Comparison of ENCODE assay signal across 9 mouse cellular contexts in genomic region chr17:29457795-29458560, GRCm38 (mm10). TPM values are rescaled to one million over a fixed set of nuclear protein-coding genes. Genes with fewer than 3 reads are reported as not detected.
A peak's percentile ranks its signal among the peaks of the same experiment; 100 is the strongest.
DNase-seq lines count a peak whose midpoint lies in the region; ATAC-seq and TF ChIP-seq lines count a peak whose summit lies in the region.
"Had no signal": no experiment of that assay in that cellular context is flagged by ENCODE, and none has a peak within 500 bp of the region (broad histone marks: within the 10 kb centered on the region; RNA-seq: fewer than 3 reads in every experiment).

No protein-coding gene starts in this region.

- 52% methylated on average over 11 of the region's 11 CpGs for WGBS in kidney, postnatal 0 days
- 12% methylated on average over 11 of the region's 11 CpGs for WGBS in embryonic facial prominence, embryonic 11.5 days
- 12% methylated on average over 11 of the region's 11 CpGs for WGBS in heart, embryonic 14.5 days
- WGBS in midbrain, embryonic 16.5 days: 28% methylated on average over 11 of the region's 11 CpGs

- H3K36me3 ChIP-seq in kidney, postnatal 0 days (ENCODE audit: insufficient read depth, low read length): no peaks in the 10 kb centered on the region
- no peaks in the 10 kb centered on the region for H3K36me3 ChIP-seq in embryonic facial prominence, embryonic 11.5 days (replicated peaks; ENCODE audit: control insufficient read depth, insufficient read depth, low read depth, low read length)
- no peaks in the 10 kb centered on the region for H3K36me3 ChIP-seq in heart, embryonic 14.5 days (ENCODE audit: control insufficient read depth, insufficient read depth, low read length)
- no peaks in the 10 kb centered on the region for H3K36me3 ChIP-seq in midbrain, embryonic 16.5 days (ENCODE audit: control insufficient read depth, insufficient read depth, low read length)

- H3K4me3 ChIP-seq in kidney, postnatal 0 days (replicated peaks; ENCODE audit: low read depth, low read length): no peak overlapping the region
- H3K4me3 ChIP-seq in embryonic facial prominence, embryonic 11.5 days (ENCODE audit: low read depth, low read length): no peak overlapping the region
- H3K4me3 ChIP-seq in heart, embryonic 14.5 days (ENCODE audit: control insufficient read depth in 1 of 2, insufficient read depth in 1 of 2, low read depth in 1 of 2, low read length in 2 of 2): peak overlapping the region in 1 of 2 experiments; percentile 5; a peak in 2 of 4 replicates
- H3K4me3 ChIP-seq in midbrain, embryonic 16.5 days (ENCODE audit: low read depth, low read length): no peak overlapping the region

- H3K27me3 ChIP-seq in kidney, postnatal 0 days (ENCODE audit: insufficient read depth, low read length): no peaks in the 10 kb centered on the region
- no peaks in the 10 kb centered on the region for H3K27me3 ChIP-seq in embryonic facial prominence, embryonic 11.5 days (ENCODE audit: control insufficient read depth, insufficient read depth, low read length)
- H3K27me3 ChIP-seq in heart, embryonic 14.5 days (ENCODE audit: control insufficient read depth, insufficient read depth, low read length): no peaks in the 10 kb centered on the region
- no peaks in the 10 kb centered on the region for H3K27me3 ChIP-seq in midbrain, embryonic 16.5 days (ENCODE audit: control insufficient read depth, insufficient read depth, low read depth, low read length)

- H3K9ac ChIP-seq in kidney, postnatal 0 days (ENCODE audit: low read depth, low read length): no peak overlapping the region
- H3K9ac ChIP-seq in embryonic facial prominence, embryonic 11.5 days (replicated peaks; ENCODE audit: low read length): no peak overlapping the region
- H3K9ac ChIP-seq in heart, embryonic 14.5 days (ENCODE audit: low read length): peak overlapping the region; percentile 68
- H3K9ac ChIP-seq in midbrain, embryonic 16.5 days (ENCODE audit: low read depth, low read length): peak overlapping the region; percentile 36; the same call in 1 of the 2 replicates
- H3K9ac ChIP-seq: liver, embryonic 14.5 days had no signal

- peaks cover 14% of the 10 kb centered on the region for H3K4me1 ChIP-seq in kidney, postnatal 0 days (replicated peaks; ENCODE audit: insufficient read depth, low read length)
- peaks cover 7% of the 10 kb centered on the region for H3K4me1 ChIP-seq in embryonic facial prominence, embryonic 11.5 days (ENCODE audit: control insufficient read depth, insufficient read depth, low read length)
- peaks cover 33 to 56% of the 10 kb centered on the region in 2 experiments for H3K4me1 ChIP-seq in heart, embryonic 14.5 days (ENCODE audit: control insufficient read depth in 2 of 2, insufficient read depth in 2 of 2, low read length in 2 of 2)
- peaks cover 13% of the 10 kb centered on the region; the same call in 1 of the 2 replicates for H3K4me1 ChIP-seq in midbrain, embryonic 16.5 days (ENCODE audit: control insufficient read depth, insufficient read depth, low read length)

- ATAC-seq in kidney, postnatal 0 days (replicated peaks; ENCODE audit: low FRiP score, low read depth): no peak
- no peak; the same call in 1 of the 2 replicates for ATAC-seq in embryonic facial prominence, embryonic 11.5 days (replicated peaks; ENCODE audit: insufficient number of reproducible peaks, low FRiP score, low TSS enrichment, low read depth)
- peak; percentile 86 for ATAC-seq in heart, embryonic 14.5 days (ENCODE audit: insufficient number of reproducible peaks, insufficient read depth, low FRiP score, low read depth)
- no peak for ATAC-seq in midbrain, embryonic 16.5 days

- no peak for TF ChIP-seq CTCF in kidney, postnatal 0 days (IDR thresholded peaks at IDR 0.05; ENCODE audit: low read depth)

- no peak overlapping the region for H3K4me2 ChIP-seq in kidney, postnatal 0 days (ENCODE audit: low read length)
- 0 out of 2 replicates have a peak overlapping the region, but pooled peaks have one; percentile 10 for H3K4me2 ChIP-seq in embryonic facial prominence, embryonic 11.5 days (ENCODE audit: low read depth, low read length)
- peak overlapping the region; percentile 53 for H3K4me2 ChIP-seq in heart, embryonic 14.5 days (ENCODE audit: low read length)
- H3K4me2 ChIP-seq in midbrain, embryonic 16.5 days (ENCODE audit: low read length): no peak overlapping the region

- DNase-seq in kidney, postnatal 0 days (ENCODE audit: low spot score): no peak
- DNase-seq in kidney, postnatal 14 days: no peak
- peak; percentile 85 for DNase-seq in embryonic facial prominence, embryonic 11.5 days (ENCODE audit: low spot score)
- no peak for DNase-seq in c-Kit-positive CD71-positive TER-119-positive erythroid progenitor cells, embryonic 14.5 days (ENCODE audit: low spot score)
- DNase-seq in thymus, postnatal 10 days (ENCODE audit: low spot score in 2 of 2): no peak
- no peak for DNase-seq in layer of hippocampus, adult 9-10 months (ENCODE audit: low spot score)

- 0 out of 2 replicates have a peak overlapping the region, but pooled peaks have one; percentile 19 for H3K27ac ChIP-seq in kidney, postnatal 0 days
- H3K27ac ChIP-seq in embryonic facial prominence, embryonic 11.5 days (replicated peaks; ENCODE audit: low read depth, low read length): peak overlapping the region; percentile 69; the same call in 1 of the 2 replicates
- H3K27ac ChIP-seq in heart, embryonic 14.5 days (replicated peaks in 1 of 2; ENCODE audit: control insufficient read depth in 1 of 2, insufficient read depth in 1 of 2, low read depth in 2 of 2, low read length in 2 of 2): peak overlapping the region; percentile 88 to 97
- no peak overlapping the region for H3K27ac ChIP-seq in midbrain, embryonic 16.5 days (ENCODE audit: low read length)
- H3K27ac ChIP-seq: liver, embryonic 14.5 days had no signal

- H3K9me3 ChIP-seq in kidney, postnatal 0 days (replicated peaks; ENCODE audit: low read length): no peaks in the 10 kb centered on the region
- no peaks in the 10 kb centered on the region for H3K9me3 ChIP-seq in embryonic facial prominence, embryonic 11.5 days (replicated peaks; ENCODE audit: control insufficient read depth, low read length)
- no peaks in the 10 kb centered on the region for H3K9me3 ChIP-seq in heart, embryonic 14.5 days (ENCODE audit: control insufficient read depth, low read length)
- H3K9me3 ChIP-seq in midbrain, embryonic 16.5 days (replicated peaks; ENCODE audit: control insufficient read depth, low read length, poor library complexity, severe bottlenecking): no peaks in the 10 kb centered on the region

RNA-seq across cellular contexts. Expression of gene Pim1, which starts 32.6 kb away (rescaled TPM):
- 21.3 and 21.6 TPM in 2 replicates for polyA plus RNA-seq in kidney, postnatal 0 days (2015; fragmentation: Nextera tagmentation; extraction: Ambion mirVana)
- 17.6 and 19.2 TPM in 2 replicates for polyA plus RNA-seq in embryonic facial prominence, embryonic 11.5 days (2014; fragmentation: Nextera tagmentation; extraction: Ambion mirVana)
- polyA plus RNA-seq in heart, embryonic 14.5 days (2014; fragmentation: Nextera tagmentation; extraction: Ambion mirVana): 14.1 and 16.5 TPM in 2 replicates
- polyA plus RNA-seq in midbrain, embryonic 16.5 days (2015; fragmentation: Nextera tagmentation; extraction: Ambion mirVana): 7.3 and 7.6 TPM in 2 replicates

Comparison
In these comparisons a context has a peak if more than half of its experiments do, and no peak if none do; other contexts are left out.
1. H3K4me2 ChIP-seq: peak in embryonic facial prominence, embryonic 11.5 days (single experiment) and heart, embryonic 14.5 days (single experiment); none in kidney, postnatal 0 days (single experiment) and midbrain, embryonic 16.5 days (single experiment).
2. H3K9ac ChIP-seq: peak in heart, embryonic 14.5 days (single experiment) and midbrain, embryonic 16.5 days (single experiment); none in kidney, postnatal 0 days (single experiment) and embryonic facial prominence, embryonic 11.5 days (single experiment).